Mouse (Mus musculus) mouse embryonic stem cell (cell line): Measurements from ENCODE around the gene Morn4.

Experiments used
- in situ Hi-C, 2 experiments: fragments of 300-500 bp; cut with MboI; formaldehyde crosslinking; loops; 1 replicate in 1 of 2; 3 replicates in 1 of 2; pipeline ENCODE4 v1.14.3; 2019 to 2020; ENCODE audit warnings: low sequenced_read_pairs in 2 of 2, low pct_unique_long_range_greater_than_20kb in 1 of 2, mixed read lengths in 1 of 2; ENCODE audit not compliant: unreplicated experiment in 1 of 2

Gene Morn4

DNA sequence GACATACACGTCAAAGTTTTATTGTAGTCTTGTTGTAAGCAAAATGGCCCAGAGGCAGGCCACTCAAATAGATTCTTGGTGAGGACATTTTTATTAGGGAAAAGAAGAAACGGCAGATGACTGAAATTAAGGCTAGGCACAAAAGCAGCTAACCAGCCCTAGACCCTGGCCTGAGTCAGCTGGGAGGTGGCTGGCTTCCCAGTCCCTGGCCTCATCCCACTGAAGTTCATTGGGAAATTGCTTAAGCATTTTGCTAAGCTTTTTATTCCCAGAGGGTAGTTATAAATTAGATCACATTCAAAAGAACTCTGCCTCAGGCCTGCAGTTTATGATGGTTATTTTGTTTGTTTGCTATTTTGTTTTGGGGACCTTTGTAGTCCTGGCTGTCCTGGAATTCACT is 30.3 kb downstream of the Morn4 start:
- in situ Hi-C loops, result no loop called here

DNA sequence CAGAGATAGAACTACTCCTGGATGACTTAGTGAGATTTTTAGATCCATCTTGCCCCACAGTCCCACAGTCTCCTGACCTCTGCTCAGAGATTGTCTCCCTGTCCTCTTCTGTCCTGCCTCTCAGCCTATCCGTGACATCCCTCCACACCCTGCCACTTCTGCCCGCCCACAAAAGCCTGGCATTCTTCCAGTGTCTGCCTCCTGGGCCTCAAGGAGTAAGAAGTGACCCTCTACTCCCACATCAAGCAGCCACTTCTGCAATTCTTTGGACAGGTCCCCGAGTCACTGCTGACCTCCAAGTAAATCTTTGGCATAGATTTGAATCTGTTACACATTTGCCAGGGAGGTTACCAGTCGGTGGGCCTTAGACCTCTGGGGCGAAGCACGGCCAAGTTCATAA is 31.9 kb downstream of the Morn4 start:
- in situ Hi-C loops, result no loop called here

DNA sequence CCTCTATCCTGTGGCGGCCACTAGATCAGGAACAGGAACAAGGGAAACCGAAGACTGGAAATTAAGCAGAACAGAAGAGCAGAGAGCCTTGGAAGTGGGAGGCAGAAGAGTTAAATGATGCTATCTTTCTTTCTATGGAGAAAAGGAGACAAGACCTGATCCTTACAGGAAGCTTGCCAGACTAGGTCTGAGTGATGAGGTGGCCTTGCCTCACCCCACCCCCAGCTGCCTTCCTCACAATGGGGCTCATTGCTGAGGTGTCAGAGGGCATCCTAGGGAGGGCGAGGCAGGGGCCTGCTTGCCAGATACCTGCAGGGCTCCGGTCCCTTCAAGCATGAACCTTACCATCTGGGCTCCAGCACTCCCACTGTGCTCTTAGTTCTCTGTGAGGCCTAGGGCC is 34.2 kb downstream of the Morn4 start, which contains the start of gene 4933411K16Rik:
Gene 4933411K16Rik, plus strand, starts transcription at position 301 of the 400 bp plus-strand sequence.
- in situ Hi-C loops, result no loop called here

DNA sequence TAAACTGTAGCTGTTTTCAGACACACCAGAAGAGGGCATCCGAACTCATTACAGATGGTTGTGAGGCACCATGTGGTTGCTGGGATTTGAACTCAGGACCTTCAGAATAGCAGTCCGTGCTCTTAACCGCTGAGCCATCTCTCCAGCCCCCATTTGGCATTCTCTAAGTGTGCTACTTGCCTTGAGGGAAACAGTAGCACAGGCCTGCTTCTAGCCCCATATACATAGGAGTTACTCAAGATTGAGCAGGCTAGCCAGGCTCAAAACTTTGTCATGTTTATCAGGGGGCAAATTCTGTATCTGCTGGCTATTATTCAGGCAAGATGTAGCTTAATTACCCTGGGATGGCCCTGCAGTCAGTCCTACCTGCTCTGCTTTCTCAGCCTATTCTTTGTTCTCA is 34.8 kb downstream of the Morn4 start:
- in situ Hi-C loops, result no loop called here

DNA sequence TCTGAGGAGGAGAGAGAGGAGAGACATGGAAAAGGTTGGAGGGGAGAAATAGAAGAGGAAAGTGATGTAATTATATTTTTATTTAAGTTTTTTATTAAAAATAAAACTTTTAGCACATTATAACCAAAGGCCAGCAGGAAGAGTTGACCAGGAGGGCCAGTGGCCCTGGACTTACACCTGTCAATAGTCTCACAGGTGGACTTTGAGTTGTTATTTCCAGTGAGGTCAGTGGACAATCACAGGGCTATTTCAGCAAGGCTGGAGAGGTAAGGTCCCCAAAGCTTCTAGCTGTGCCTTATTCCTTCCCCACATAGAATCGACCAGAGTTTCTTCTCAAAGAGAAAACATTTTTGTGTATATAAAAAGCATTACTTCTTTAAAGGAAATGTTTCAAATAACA is 35.9 kb downstream of the Morn4 start:
- in situ Hi-C loops, result no loop called here

DNA sequence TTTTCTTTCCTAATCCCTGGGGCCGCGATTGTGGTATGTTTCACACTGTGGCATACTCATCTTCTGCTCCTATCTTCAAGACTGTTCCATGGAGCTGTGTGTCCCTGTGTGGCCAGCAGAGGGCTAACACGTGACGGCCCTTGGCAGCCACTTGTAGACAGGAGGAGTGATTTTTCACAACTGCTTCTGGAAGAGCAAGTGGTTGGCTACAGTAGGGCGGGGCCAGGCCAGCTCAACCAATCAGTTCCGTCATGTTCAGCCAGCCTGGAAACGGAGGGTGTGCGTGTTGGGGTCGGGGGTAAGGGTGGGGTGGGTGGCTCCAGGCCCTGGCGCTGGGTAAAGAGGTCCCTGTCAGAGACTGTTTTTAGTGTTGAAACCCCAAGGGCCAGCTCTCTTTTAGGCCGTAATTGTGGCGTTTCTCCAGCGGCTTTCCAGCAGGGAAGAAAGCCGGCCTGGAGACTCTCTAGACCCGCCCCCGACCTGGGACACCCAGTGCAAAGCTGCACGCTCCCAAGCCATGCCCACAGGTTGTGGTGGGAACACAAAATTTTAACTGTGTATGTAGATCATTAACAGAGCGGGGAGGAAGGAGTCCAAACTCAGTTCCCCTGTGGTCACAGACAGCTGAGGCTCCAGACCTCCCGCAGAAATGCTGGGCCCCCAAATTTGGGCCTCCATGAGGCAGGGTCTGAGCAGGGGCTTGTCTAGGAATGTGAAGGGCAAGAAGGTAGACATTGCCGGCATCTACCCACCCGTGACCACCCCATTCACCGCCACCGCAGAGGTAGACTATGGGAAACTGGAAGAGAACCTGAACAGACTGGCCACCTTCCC is 40.7 kb downstream of the Morn4 start, which contains the start of gene Hoga1:
Gene Hoga1, plus strand, starts transcription at position 342 of the 834 bp plus-strand sequence.
- in situ Hi-C loops, result no loop called here

DNA sequence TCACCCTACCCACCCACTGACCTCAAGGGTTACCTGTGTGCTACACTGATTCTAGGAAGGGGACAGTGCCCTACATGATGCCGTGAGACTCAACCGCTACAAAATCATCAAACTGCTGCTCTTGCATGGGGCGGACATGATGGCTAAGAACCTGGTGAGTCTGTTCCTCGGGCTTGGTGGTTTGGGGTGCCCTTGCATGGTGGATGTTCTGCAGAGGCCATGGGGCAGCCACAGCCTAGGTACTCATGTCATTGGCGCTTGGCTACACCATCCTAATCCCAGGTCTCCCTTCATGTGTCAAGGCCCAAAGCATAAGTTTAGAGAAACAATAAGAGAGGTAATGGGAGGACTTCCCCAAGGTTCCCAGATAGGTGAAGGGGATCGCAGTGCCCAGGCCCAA is 42.2 kb downstream of the Morn4 start:
- in situ Hi-C loops, result loop anchor here in 1 of 2 experiments (5.0 kb wide), 1 partner anchor 118 kb away; the partner anchor contains the start of gene Zfyve27

DNA sequence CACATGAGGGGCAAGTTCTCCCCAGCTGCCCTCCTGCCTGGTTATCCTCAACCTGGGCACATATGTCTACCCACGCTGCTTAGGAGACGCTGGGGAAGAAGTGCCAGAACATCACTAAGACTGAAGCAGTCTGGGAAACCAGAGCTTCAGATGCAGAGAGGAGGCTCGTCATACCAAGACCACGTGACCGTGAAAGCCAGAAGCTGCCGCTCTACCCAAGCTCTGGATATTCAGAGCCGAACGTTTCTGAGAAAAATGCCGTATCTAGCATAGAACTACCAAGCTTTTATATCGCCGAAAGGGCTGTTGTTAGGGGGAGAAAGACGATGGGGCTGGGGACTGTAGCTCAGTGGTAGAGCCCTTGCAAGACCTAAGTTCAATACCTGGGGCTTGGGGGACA is 47.8 kb downstream of the Morn4 start:
- in situ Hi-C loops, result no loop called here

DNA sequence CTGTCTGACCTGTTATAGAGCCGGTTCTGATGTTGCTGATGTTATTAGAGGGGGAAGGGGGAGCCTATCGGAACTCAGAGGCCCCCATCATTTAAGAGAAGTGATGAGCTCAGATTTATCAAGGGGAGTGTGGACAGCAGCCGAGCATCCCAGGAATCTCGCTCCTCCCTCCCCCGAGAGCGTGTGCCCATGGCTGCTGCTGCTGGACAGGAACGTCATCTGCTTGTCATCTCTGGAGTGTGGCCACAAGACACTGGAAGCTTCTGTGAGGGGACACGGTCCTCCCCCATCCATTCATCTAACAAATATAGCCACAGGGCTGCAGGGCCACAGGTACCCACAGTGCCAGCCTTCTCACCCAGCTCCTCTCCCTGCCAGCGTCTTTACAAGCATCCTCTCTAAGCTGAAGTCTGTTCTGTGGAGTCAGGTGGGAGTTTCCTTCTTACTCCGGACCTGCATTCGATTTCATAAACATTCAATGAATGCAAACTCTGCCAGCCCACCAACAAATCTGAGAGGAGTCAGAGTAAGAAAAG is 48.9 kb downstream of the Morn4 start:
- in situ Hi-C loops, result no loop called here

DNA sequence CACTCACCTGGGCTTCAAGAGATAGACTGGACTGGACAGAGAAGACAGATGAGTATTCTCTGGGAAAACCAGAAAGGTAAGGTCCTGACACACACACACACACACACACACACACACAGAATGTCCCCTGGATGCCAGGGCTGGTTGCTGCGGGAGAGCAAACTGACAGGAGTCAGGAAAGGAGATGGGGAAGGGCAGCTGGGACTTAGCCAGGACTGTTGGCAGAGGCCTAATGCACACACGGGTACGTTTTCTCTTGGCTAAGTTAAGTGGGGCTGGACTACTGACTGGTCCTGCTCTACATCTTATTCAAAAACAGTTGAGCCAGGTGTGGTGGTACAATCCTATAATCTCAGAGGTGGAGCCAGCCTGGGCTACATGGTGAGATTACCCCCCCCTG is 49.8 kb downstream of the Morn4 start:
- in situ Hi-C loops, result no loop called here

DNA sequence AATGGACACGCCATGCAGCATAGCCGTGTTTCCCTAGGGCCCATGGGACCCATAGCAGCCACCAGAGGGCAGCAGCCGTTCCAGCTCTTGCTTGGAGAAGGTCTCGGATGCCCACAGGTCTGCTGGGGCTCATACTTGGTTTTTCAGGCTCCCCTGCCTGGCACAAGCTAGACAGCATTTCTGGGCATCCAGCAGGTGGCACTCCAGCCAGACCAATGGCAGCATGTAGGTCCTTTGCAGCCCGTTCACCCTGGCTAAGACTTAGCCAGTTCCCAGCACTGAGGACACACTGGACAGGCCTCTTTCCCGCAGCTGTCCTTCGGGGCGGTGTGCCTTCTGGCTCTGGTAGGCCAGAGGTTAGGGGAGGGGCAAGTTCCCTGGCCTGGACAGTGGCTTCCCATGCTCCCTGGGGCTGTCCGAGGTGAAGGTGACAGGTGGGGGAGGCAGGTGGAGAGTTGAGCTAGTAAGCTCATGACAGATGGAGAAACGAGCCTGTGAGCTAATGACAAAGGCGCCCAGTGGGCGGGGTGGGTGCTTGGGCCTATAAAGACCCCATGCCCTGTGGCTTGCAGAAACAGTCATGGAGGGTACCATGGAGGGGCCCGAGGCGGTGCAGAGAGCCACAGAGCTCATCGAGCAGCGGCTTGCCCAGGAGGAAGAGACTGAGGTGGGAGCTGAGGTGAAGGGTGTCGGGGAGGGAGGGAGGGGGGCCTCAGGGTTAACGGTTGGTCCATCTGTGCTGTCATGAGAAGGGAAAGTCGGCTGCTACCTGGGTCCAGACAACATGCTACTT is 50.5 kb downstream of the Morn4 start, which contains the start of gene Ankrd2:
Gene Ankrd2, plus strand, starts transcription at position 545 of the 793 bp plus-strand sequence.
- in situ Hi-C loops, result no loop called here

DNA sequence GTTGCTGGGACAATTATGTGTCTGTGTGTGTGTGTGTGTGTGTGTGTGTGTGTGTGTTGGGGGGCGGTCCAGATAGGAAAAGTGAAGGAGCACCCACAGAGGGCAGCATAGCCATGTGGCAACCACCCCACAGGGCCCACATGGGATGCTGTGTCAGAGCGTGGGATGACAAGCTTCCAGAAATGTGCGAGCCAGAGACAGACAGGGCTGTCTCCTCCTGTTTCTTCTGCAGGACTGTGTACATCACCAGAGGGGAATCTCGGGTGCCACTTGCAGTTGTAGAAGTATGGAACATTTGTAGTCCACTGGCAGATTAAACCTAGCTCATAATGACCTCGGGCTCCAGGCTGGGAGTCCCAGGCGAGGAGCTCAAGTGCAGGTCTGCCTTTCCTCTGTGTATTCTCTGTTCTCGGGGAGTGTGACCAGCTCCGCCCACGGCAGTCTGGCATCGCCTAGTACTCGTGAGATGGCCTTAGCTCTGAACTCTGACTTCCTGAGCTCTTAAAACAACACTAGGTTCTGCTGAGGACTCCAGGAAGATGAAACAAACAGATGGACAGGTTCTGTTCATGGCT is 51.2 kb downstream of the Morn4 start:
- in situ Hi-C loops, result no loop called here

DNA sequence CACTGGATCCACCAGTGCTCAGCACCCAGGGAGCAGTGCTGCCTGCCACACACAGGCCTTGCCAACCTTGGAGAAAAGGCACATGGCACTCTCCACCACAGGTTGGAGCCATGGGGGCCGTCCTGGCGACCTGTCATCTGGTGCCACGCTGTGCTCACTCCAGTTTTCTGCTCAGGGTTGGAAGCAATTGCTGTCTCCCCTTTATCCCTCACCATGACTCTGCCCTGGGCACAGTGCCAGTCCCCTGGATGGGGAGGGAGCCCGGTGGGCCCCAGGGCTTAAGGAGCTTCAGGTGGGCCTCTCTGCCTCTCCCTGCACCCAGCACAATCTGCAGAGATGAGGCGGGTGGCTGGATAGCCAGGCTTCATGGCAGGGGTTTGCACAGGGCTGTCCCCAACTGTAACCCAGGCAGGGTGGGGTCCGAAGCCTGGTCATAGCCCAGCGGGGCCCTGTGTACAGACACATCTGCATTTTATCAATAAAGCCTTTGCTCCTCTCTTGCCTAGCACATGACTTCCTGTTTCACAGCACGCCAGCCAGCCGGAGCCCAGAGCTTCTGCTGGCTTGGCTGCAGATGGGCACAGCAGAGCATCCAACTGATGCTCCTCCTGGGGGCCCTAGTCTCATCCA is 51.9 kb downstream of the Morn4 start:
- in situ Hi-C loops, result no loop called here

DNA sequence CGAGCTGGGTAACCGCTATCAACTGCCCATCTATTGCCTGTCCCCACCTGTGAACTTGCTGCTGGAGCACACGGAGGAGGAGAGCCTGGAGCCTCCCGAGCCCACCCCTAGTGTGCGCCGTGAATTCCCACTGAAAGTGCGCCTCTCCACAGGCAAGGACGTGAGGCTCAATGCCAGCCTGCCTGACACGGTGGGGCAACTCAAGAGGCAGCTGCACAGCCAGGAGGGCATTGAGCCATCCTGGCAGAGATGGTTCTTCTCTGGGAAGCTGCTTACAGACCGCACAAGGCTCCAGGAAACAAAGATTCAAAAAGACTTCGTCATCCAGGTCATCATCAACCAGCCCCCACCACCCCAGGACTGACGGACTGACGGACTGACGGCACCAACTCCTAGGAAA is 52.5 kb downstream of the Morn4 start:
- in situ Hi-C loops, result no loop called here

DNA sequence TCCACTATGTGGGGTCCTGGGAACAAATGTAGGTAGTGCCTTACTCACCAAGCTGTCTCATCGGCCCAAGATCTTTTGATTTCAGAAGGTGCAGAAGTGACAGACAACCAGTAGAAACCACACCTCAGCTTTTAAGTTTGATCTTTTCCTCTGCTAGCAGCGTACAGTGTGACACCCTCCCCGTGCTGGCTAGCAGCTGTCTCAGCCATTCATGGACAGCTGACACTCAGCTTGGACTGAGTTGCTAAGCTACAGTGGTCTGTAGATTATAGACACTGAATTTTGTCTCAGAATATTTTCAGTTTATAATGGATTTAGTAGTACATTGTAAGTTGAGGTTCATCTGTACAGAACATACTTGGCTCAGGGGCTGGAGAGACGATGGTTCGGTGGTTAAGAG is 55.0 kb downstream of the Morn4 start:
- in situ Hi-C loops, result no loop called here

DNA sequence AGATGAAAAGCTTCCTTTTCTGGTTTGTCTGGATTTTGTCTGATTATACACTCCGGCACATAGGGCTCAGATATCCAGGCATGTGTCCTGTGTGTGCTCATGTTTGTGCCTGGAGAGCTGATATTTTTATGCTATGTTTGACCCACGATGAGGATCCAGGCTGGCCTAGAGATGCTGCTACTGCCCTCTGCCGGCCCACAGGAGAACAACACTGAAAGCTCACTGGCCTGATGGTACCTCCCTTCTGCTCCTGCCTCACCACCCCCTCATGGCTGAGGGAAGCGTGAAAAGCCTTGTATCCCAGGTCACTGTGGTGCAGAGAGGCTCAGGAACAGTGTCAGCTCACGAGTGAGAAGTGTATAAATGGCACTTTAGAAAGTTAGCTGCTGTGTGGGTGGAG is 60.0 kb downstream of the Morn4 start:
- in situ Hi-C loops, result loop anchor here in 1 of 2 experiments (5.0 kb wide), 1 partner anchor 49 kb away; no protein-coding TSS in a partner anchor
